9 mouse cellular contexts compared by ENCODE assay signal in genomic region chr3:85465283-85466025, GRCm38 (mm10).
DNase-seq lines count a peak whose midpoint lies in the region.
"Had no signal": no experiment of that assay in that cellular context is flagged by ENCODE, and none has a peak within 500 bp of the region (broad histone marks: within the 10 kb centered on the region; RNA-seq: fewer than 3 reads in every experiment).

No protein-coding gene starts in this region.

- DNase-seq in cerebellum, adult 18-20 months: peak; percentile 47 to 51
- no peak for DNase-seq in cerebellum, adult 11 months
- peak; percentile 88 to 91 for DNase-seq in layer of hippocampus, adult 18-20 months (ENCODE audit: low spot score in 2 of 2)
- DNase-seq in left cerebral cortex, postnatal 10 days (ENCODE audit: extremely low spot score in 1 of 2, low spot score in 2 of 2): peak; percentile 73 to 84
- peak; percentile 44 for DNase-seq in right cerebral cortex, postnatal 4 days
- no peak for DNase-seq in heart, postnatal 25 days (ENCODE audit: low spot score)
- DNase-seq in adrenal gland, postnatal 25 days: no peak
- DNase-seq in urinary bladder, adult 2 months (ENCODE audit: low spot score): no peak
- DNase-seq: lung, embryonic 14.5 days had no signal

- intact Hi-C loops in left cerebral cortex, postnatal 10 days (cut with DNase I): no loop called here
- intact Hi-C loops in heart, postnatal 25 days (cut with DNase I): no loop called here

Comparison
In these comparisons a context has a peak if more than half of its experiments do, and no peak if none do; other contexts are left out.
1. DNase-seq: peak in cerebellum, adult 18-20 months (2 of 2), layer of hippocampus, adult 18-20 months (2 of 2), left cerebral cortex, postnatal 10 days (2 of 2) and right cerebral cortex, postnatal 4 days (single experiment); none in cerebellum, adult 11 months (single experiment), heart, postnatal 25 days (single experiment), adrenal gland, postnatal 25 days (single experiment) and urinary bladder, adult 2 months (single experiment).